Mouse (Mus musculus) C2C12 (cell line): ENCODE results near the gene Rab11fip5. TPM values are rescaled to one million over a fixed set of nuclear protein-coding genes. Genes with fewer than 3 reads are reported as not detected.
A peak's percentile ranks its signal among the peaks of the same experiment; 100 is the strongest.

Experiments
- H3K27me3 ChIP-seq: one replicate; pipeline ENCODE4 v1.6.1; 2011; ENCODE audit not compliant: control insufficient read depth, insufficient read depth, insufficient read length
- H3K36me3 ChIP-seq: one replicate; pipeline ENCODE4 v1.6.1; 2011; ENCODE audit not compliant: control insufficient read depth, insufficient read depth
- H3K4me3 ChIP-seq: one replicate; pipeline ENCODE4 v1.5.1; 2011; ENCODE audit warnings: mild to moderate bottlenecking, control low read depth; ENCODE audit not compliant: poor library complexity, insufficient read depth, severe bottlenecking
- H3K79me2 ChIP-seq: one replicate; pipeline ENCODE4 v1.6.1; 2011; ENCODE audit not compliant: control insufficient read depth, insufficient read depth
- H3K79me3 ChIP-seq: one replicate; pipeline ENCODE4 v1.6.1; 2011; ENCODE audit warnings: low read depth, control low read depth
- H3ac ChIP-seq: one replicate; pipeline ENCODE3; 2011; ENCODE audit warnings: low read depth; ENCODE audit not compliant: control insufficient read depth, insufficient read length
- CEBPB ChIP-seq: IDR thresholded peaks from one replicate; pipeline ENCODE4 v1.6.1; 2011; ENCODE audit warnings: low read depth, mild to moderate bottlenecking, control low read depth, moderate library complexity
- CTCF ChIP-seq: IDR thresholded peaks from one replicate; pipeline ENCODE4 v1.5.1; 2011; ENCODE audit not compliant: control insufficient read depth, insufficient read depth, insufficient read length
- FOSL1 ChIP-seq: IDR thresholded peaks from one replicate; pipeline ENCODE4 v1.8.0; 2011; ENCODE audit warnings: mild to moderate bottlenecking, low read length; ENCODE audit not compliant: poor library complexity, insufficient read depth, severe bottlenecking
- MAX ChIP-seq: IDR thresholded peaks from one replicate; pipeline ENCODE4 v1.6.1; 2011; ENCODE audit warnings: mild to moderate bottlenecking, control low read depth
- MYOD1 ChIP-seq: IDR thresholded peaks from one replicate; pipeline ENCODE4 v1.6.1; 2011; ENCODE audit warnings: low read depth; ENCODE audit not compliant: control insufficient read depth, insufficient read length
- MYOG ChIP-seq: IDR thresholded peaks from one replicate; pipeline ENCODE4 v1.6.1; 2011; ENCODE audit not compliant: control insufficient read depth, insufficient read length; ENCODE audit errors: extremely low read depth
- USF1 ChIP-seq: IDR thresholded peaks from one replicate; pipeline ENCODE4 v1.6.1; 2011; ENCODE audit warnings: low read depth, mild to moderate bottlenecking, control low read depth, moderate library complexity
- polyA plus RNA-seq: library from polyadenylated mRNA; unstranded; fragments of >200 nt; fragmentation: generic; extraction: Trizol; gene quantifications from one replicate; pipeline ENCODE4 v1.2.1, GENCODE M21; 2012; ENCODE audit warnings: missing spikeins

The Rab11fip5 gene
- polyA plus RNA-seq, 1 experiment = 6.6 TPM

DNA sequence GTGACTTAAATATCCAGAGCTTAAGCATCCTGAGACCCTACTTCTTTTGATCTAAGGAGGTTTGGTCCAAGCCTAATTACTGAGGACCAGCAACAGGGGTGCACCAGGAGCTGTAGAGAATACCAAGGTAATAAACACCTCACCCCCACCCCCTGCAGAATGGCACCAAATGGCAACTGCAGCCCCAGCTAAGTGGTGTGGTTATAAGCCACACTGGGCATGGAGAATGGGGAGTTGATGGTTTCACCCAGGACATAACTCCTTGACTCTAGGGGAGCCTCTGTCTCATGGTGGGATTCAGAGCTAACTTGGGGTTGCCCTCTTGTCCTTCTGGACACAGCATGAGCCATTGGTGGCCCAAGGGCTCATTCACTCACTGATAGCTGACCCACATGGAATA, 40.2 kb downstream of the Rab11fip5 start:
- Histone ChIP-seq H3K27me3 (no peaks in the 10 kb centered on the region), H3K79me3 (no peaks in the 10 kb centered on the region)
- no peak for TF ChIP-seq MAX
- TF ChIP-seq FOSL1 = no peak
- no peak for TF ChIP-seq MYOD1
- no peak for TF ChIP-seq CTCF
- no peak for TF ChIP-seq MYOG
- no peak for TF ChIP-seq USF1
- no peak for TF ChIP-seq CEBPB

DNA sequence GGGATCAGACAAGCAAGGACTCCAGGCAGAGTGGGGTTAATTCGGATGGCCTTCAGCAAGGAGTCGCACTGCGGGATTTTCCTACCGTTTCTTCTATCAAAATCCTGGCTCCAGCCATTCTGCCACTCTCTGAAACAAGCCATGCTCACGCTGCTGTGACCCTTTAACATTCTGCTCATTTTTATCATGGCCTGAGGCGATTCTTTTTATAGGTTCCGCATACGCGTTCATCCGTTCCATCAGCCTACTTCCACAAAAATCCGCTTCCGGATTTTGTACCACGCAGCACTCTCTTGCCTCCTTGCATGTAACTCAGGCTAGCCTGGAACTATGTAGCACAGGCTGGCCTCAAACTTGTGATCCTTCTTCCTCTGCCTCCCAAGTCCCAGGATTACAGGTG, 40.7 kb downstream of the Rab11fip5 start:
- Histone ChIP-seq H3K4me3 (peak overlapping the region; percentile 63), H3K79me3 (no peaks in the 10 kb centered on the region), H3ac (peak overlapping the region; percentile 28), H3K36me3 (peaks cover 5% of the 10 kb centered on the region), H3K27me3 (no peaks in the 10 kb centered on the region), H3K79me2 (no peaks in the 10 kb centered on the region)
- TF ChIP-seq FOSL1 (no peak), CTCF (no peak), USF1 (no peak), CEBPB (no peak), MYOG (no peak), MYOD1 (no peak), MAX (no peak)

More for the DNA sequence above, 40.2 kb downstream of the Rab11fip5 start:
- Histone ChIP-seq H3K4me3 (no peak overlapping the region), H3K36me3 (peaks cover 5% of the 10 kb centered on the region), H3ac (no peak overlapping the region), H3K79me2 (no peaks in the 10 kb centered on the region)

DNA sequence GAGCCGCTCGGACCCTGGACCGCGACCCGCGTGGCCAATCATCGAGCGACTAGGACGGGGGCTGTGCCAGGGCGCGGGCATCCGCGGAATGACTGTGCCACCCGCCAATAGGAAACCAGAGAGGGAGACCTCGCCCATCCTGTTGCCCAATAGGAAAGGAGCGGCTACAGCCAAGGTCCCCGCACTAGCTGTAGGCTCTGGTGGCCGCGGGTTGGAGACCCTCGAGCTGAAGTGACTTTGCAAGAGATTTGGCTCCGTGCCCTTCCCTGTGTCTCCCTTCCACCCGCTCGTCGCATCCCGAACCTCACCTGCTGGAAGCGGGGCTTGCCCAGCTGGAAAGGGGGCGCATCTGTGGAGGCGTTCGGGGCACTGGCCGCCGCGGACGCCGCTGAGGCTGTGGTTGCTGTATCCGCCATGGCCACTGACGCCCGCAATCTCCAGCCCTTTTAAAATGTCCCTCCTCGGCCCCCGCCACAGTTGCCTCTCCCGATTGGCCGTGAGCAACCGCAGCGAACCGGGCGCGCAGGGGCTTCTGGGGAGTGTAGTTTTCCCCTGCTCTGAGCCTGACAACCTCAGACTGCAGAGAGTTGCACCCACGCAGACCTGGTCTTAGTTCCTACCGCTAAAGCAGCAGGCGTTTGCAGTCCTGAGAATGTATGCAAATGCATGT, 41.3 kb downstream of the Rab11fip5 start, which contains the start of gene Sfxn5:
Gene Sfxn5, minus strand, starts transcription at position 423 of the 670 bp plus-strand sequence.
- peak within 1 kb of the TSS; percentile 90 for H3ac ChIP-seq
- H3K79me3 ChIP-seq = no peaks in the 10 kb centered on the region
- H3K79me2 ChIP-seq = no peaks in the 10 kb centered on the region
- TF ChIP-seq CEBPB = no peak
- no peak for TF ChIP-seq CTCF
- TF ChIP-seq MYOG = no peak
- no peak for TF ChIP-seq FOSL1
- TF ChIP-seq MAX = no peak
- TF ChIP-seq MYOD1 = no peak
- TF ChIP-seq USF1 = no peak
- H3K4me3 ChIP-seq = peak within 1 kb of the TSS; percentile 63
- peaks cover 5% of the 10 kb centered on the region for H3K36me3 ChIP-seq
- H3K27me3 ChIP-seq = no peaks in the 10 kb centered on the region

DNA sequence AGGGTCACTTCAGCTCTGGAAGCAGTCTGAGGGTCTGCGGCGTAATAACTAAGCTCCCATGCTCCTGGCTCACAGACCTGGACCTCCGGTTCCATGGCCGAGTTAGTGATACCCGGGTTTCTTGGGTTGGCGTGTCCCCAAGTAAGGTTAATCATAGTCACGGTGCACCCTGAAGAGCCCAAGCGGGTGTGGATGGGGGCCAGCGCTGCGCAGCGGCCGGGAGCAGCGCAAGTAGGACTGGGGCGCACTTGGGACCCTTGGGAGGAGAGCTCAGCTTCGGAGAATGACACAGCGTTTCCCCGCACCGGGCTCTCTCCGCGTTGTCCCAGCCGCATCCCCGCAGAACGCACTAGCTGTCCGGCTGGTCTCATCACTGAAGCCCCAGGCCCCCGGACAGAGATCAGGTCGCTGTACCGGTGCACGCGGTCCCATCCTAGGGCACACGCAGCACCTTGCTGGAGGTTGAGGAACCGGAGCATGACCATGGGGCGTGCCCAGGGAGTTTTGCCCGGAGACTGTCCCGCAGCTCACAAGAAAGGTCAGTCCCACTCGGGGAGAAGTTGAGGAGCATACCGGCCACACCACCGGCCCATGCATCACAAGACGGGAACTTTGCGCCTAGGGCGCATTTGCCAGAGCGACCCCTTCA, 42.0 kb downstream of the Rab11fip5 start:
- H3K4me3 ChIP-seq = peak overlapping the region; percentile 63
- H3K36me3 ChIP-seq = peaks cover 5% of the 10 kb centered on the region
- H3K27me3 ChIP-seq = no peaks in the 10 kb centered on the region
- H3ac ChIP-seq = peak overlapping the region; percentile 78
- H3K79me3 ChIP-seq = no peaks in the 10 kb centered on the region
- H3K79me2 ChIP-seq = no peaks in the 10 kb centered on the region
- TF ChIP-seq CEBPB = no peak
- TF ChIP-seq USF1 = no peak
- no peak for TF ChIP-seq FOSL1
- no peak for TF ChIP-seq MYOD1
- no peak for TF ChIP-seq MYOG
- TF ChIP-seq CTCF = no peak
- TF ChIP-seq MAX = no peak

DNA sequence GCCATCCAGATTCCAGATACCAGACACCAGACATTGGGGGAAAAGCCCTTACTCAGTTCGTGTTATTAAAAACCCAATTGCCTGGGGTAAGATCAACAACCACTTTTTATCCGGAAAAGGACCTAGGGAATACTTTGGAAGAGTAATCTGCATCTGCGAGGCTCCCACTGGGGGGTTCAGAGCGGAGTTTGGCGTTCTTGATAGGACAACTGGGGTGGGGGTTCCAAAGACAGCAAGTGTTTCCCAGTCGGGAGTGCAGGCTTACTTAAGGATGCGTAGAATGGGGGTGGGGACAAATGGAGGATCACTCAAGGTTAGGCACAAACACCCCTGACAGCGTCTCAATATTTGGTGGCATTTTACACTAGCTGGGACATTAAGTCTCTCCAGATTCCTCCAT, 42.7 kb downstream of the Rab11fip5 start:
- Histone ChIP-seq H3K36me3 (peaks cover 4% of the 10 kb centered on the region), H3K79me3 (no peaks in the 10 kb centered on the region), H3K4me3 (no peak overlapping the region), H3K79me2 (no peaks in the 10 kb centered on the region), H3K27me3 (no peaks in the 10 kb centered on the region), H3ac (no peak overlapping the region)
- no peak for TF ChIP-seq CEBPB
- no peak for TF ChIP-seq USF1
- TF ChIP-seq MYOD1 = no peak
- TF ChIP-seq FOSL1 = no peak
- TF ChIP-seq CTCF = no peak
- TF ChIP-seq MAX = no peak
- no peak for TF ChIP-seq MYOG
